Mouse (Mus musculus) olfactory bulb, adult 2 months (tissue): ENCODE data around the gene Gabbr1.

Experiments used
- CTCF ChIP-seq: fragments of 200-500 bp; IDR thresholded peaks from 2 replicates; pipeline ENCODE4 v1.5.1; 2012; ENCODE audit warnings: low read depth, mild to moderate bottlenecking, low read length, moderate library complexity; ENCODE audit not compliant: insufficient read depth
- POLR2A ChIP-seq: fragments of 200-500 bp; IDR thresholded peaks from 2 replicates; pipeline ENCODE4 v1.6.1; 2012; ENCODE audit warnings: mild to moderate bottlenecking, low read depth, low read length, moderate library complexity; ENCODE audit not compliant: insufficient read depth

DNA sequence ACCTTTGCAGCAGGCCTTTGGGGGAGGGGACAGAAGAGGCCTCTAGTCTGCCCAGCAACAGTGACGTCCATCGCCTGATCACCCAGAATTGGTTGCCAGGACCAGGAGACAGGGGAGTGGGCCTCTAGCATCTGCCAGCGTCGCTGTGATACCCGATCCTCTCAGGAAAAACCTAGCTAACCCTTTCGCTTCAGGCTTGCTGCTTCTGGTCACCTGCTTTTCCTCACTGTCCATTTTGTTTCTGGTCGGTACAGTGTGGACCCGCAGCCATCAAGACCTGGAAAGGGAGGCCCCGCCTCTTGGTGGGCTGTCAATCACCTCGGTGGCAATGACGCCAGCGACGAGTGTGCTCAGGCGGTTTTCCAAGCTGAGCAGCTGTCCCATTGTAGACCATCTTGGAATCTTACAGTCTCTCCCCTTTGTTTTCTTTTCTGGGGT is 17.1 kb upstream of the Gabbr1 start:
- peak; percentile 39; the same call in 1 of the 2 replicates for TF ChIP-seq POLR2A
- TF ChIP-seq CTCF = no peak
